In the genomic region with DNA sequence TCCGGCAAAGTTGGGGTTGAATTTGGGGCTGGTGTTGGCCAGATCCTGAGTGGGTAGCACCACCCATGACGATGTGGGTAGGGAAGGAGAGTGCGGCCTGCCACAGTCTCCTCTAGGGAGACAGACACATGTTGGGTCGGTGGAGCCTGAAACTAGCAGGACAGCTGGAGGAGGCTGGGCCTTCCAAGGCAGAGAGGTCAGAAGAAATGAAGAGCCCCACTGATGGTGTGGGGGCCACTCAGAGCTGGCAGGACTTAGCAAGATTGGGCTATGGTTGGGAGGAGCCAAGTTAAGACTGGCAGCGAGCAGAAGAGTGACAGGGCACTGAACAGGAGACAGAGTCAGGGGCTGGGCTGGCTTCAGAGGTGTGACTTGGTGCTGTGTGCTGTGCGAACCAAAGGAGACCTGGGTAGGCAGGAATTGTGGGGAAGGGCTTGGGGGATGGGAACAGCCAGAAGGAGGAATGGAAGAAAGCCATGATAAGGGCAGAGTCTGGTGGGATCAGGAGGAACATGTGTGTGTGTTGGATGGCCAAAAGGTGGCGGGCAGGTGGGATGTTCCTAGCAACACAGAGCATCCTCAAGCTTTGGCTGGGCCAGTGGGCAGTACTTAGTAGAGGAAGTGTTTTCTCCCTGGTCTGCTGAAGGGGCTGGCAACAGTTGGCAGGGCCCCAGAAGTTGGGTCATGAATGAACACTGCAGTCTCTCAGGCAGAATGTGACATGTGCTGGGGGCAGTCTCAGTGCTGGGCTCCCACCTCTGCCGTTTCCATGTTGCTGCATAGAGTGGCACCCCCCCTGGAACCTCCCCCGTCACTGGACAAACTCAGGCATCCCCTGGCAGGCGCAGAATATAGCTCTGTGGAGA, we compare ENCODE assay signal across 9 mouse cellular contexts. TPM values are rescaled to one million over a fixed set of nuclear protein-coding genes. Genes with fewer than 3 reads are reported as not detected.
DNase-seq lines count a peak whose midpoint lies in the region; ATAC-seq and TF ChIP-seq lines count a peak whose summit lies in the region.
"Had no signal": no experiment of that assay in that cellular context is flagged by ENCODE, and none has a peak within 500 bp of the region (broad histone marks: within the 10 kb centered on the region; RNA-seq: fewer than 3 reads in every experiment).

No protein-coding gene starts in this region.

- DNase-seq in heart, embryonic 10.5 days (ENCODE audit: low spot score), result no peak
- no peak for DNase-seq in heart, postnatal 36 days
- DNase-seq in MEL (ENCODE audit: low read depth, low spot score), result peak; percentile 40
- peak; percentile 48 for DNase-seq in gastrocnemius, postnatal 14 days
- no peak for DNase-seq in liver, embryonic 11.5 days (ENCODE audit: low spot score)
- no peak for DNase-seq in adipocyte (ENCODE audit: low spot score)
- DNase-seq in layer of hippocampus, adult 8-10 months (ENCODE audit: low spot score in 2 of 2), result no peak
- DNase-seq in adrenal gland, postnatal 10 days, result no peak

- no peak for TF ChIP-seq EP300 in MEL (IDR thresholded peaks at IDR 0.05; ENCODE audit: low read depth in 1 of 2, low read length in 2 of 2)

- WGBS in heart, embryonic 10.5 days, result 77% methylated on average over 10 of the region's 10 CpGs
- 80% methylated on average over 10 of the region's 10 CpGs for WGBS in liver, embryonic 11.5 days

- peaks cover 82% of the 10 kb centered on the region for H3K4me1 ChIP-seq in heart, embryonic 10.5 days
- H3K4me1 ChIP-seq in MEL (ENCODE audit: control insufficient read depth in 1 of 2, insufficient read depth in 2 of 2, low read length in 2 of 2), result peaks cover 30 to 51% of the 10 kb centered on the region in 2 experiments
- peaks cover 88% of the 10 kb centered on the region for H3K4me1 ChIP-seq in liver, embryonic 11.5 days (replicated peaks; ENCODE audit: control insufficient read depth, insufficient read depth, low read length)

- H3K9me3 ChIP-seq in heart, embryonic 10.5 days, result no peaks in the 10 kb centered on the region
- no peaks in the 10 kb centered on the region for H3K9me3 ChIP-seq in MEL (replicated peaks; ENCODE audit: insufficient read depth, low read length)
- H3K9me3 ChIP-seq in liver, embryonic 11.5 days (ENCODE audit: control insufficient read depth, low read length), result no peaks in the 10 kb centered on the region

- peak overlapping the region; percentile 35 for H3K9ac ChIP-seq in MEL (ENCODE audit: control insufficient read depth, low read depth, low read length, poor library complexity, severe bottlenecking)
- H3K9ac ChIP-seq in liver, embryonic 11.5 days (ENCODE audit: low read depth, low read length), result peak overlapping the region; percentile 73

- no peak for TF ChIP-seq RAD21 in MEL (IDR thresholded peaks at IDR 0.05; ENCODE audit: low read depth, low read length)

- ATAC-seq in liver, embryonic 11.5 days (replicated peaks; ENCODE audit: low FRiP score), result no peak

- intact Hi-C loops in heart, postnatal 36 days (cut with DNase I), result no loop called here
- intact Hi-C loops in gastrocnemius, postnatal 14 days (cut with DNase I; ENCODE audit: low total_unique reads), result no loop called here

- H3K36me3 ChIP-seq in heart, embryonic 10.5 days, result peaks cover 8% of the 10 kb centered on the region
- H3K36me3 ChIP-seq in MEL (ENCODE audit: control insufficient read depth in 1 of 2, insufficient read depth in 2 of 2, low read length in 2 of 2), result peaks cover 0 to 39% of the 10 kb centered on the region in 2 experiments; a peak in 2 of 4 replicates
- H3K36me3 ChIP-seq in liver, embryonic 11.5 days (ENCODE audit: control insufficient read depth, insufficient read depth, low read length), result peaks cover 8% of the 10 kb centered on the region

- no peak for TF ChIP-seq CTCF in MEL (IDR thresholded peaks at IDR 0.05 in 2 of 3, conservative IDR thresholded peaks at IDR 0.05 in 1 of 3; ENCODE audit: control insufficient read depth in 1 of 3, insufficient read depth in 1 of 3, low read depth in 2 of 3, low read length in 3 of 3, poor library complexity in 1 of 3, severe bottlenecking in 1 of 3)

- H3K4me2 ChIP-seq in liver, embryonic 11.5 days, result peak overlapping the region; percentile 67

- H3K79me2 ChIP-seq in MEL (ENCODE audit: control insufficient read depth, insufficient read depth, low read length, poor library complexity), result peaks cover 12% of the 10 kb centered on the region

- no peak for TF ChIP-seq POLR2A in MEL (IDR thresholded peaks at IDR 0.05; ENCODE audit: control insufficient read depth in 1 of 2, insufficient read depth in 1 of 2, low read depth in 1 of 2, low read length in 2 of 2, poor library complexity in 1 of 2)

- H3K27ac ChIP-seq in heart, embryonic 10.5 days, result peak overlapping the region; percentile 78
- peak overlapping the region; percentile 91 for H3K27ac ChIP-seq in MEL (ENCODE audit: control insufficient read depth, low read depth, low read length)
- peak overlapping the region; percentile 100 for H3K27ac ChIP-seq in liver, embryonic 11.5 days (ENCODE audit: low read depth, low read length)

- H3K27me3 ChIP-seq in heart, embryonic 10.5 days (ENCODE audit: insufficient read depth, poor library complexity, severe bottlenecking), result 0 out of 2 replicates have a peak, but pooled peaks cover 3% of the 10 kb centered on the region
- H3K27me3 ChIP-seq in MEL (ENCODE audit: control insufficient read depth in 1 of 2, insufficient read depth in 2 of 2, low read length in 2 of 2), result no peaks in the 10 kb centered on the region
- no peaks in the 10 kb centered on the region for H3K27me3 ChIP-seq in liver, embryonic 11.5 days (replicated peaks; ENCODE audit: control insufficient read depth, insufficient read depth, low read length)

- H3K4me3 ChIP-seq in heart, embryonic 10.5 days, result no peak overlapping the region
- H3K4me3 ChIP-seq in MEL (ENCODE audit: control insufficient read depth in 1 of 2, insufficient read depth in 1 of 2, low read depth in 2 of 2, low read length in 2 of 2), result no peak overlapping the region
- peak overlapping the region; percentile 20; the same call in 1 of the 2 replicates for H3K4me3 ChIP-seq in liver, embryonic 11.5 days (ENCODE audit: low read depth, low read length)

TF ChIP-seq in MEL, 35 proteins besides CTCF, POLR2A, EP300 and RAD21:
- TF ChIP-seq JUND (IDR thresholded peaks at IDR 0.05; ENCODE audit: low read depth, low read length) (no peak), GATA1 (IDR thresholded peaks at IDR 0.05; ENCODE audit: low read depth, low read length) (no peak), CHD1 (IDR thresholded peaks at IDR 0.05; ENCODE audit: low read depth, low read length) (no peak)

RNA-seq across cellular contexts. Expression of gene Gpr146, which starts 10.1 kb away (rescaled TPM):
- 5.6 and 5.7 TPM in 2 replicates for polyA plus RNA-seq in heart, embryonic 10.5 days (2016; fragmentation: Nextera tagmentation; extraction: Ambion mirVana)
- 10 to 100 TPM; 43.6 to 56.2 TPM for total RNA-seq in heart, postnatal 36 days (2021)
- 0.92 and 2.1 TPM in 2 replicates for total RNA-seq in MEL (2012; rRNA removed)
- polyA plus RNA-seq in MEL (2012; ENCODE audit: insufficient read depth in 1 of 2, insufficient read length in 2 of 2, low read depth in 1 of 2, low replicate concordance in 2 of 2, missing spikeins in 1 of 2), result 1 to 10 TPM in 1 of 2 experiments, not detected in 1; 4.5 TPM
- total RNA-seq in gastrocnemius, postnatal 14 days (2021), result 10 to 100 TPM; 17.2 to 26.0 TPM
- 13.4 and 15.1 TPM in 2 replicates for polyA plus RNA-seq in liver, embryonic 11.5 days (2014; fragmentation: Nextera tagmentation; extraction: Ambion mirVana)
- 10 to 100 TPM; 12.2 to 14.8 (median 13.2) TPM for total RNA-seq in layer of hippocampus, adult 8-10 months (2022)
- total RNA-seq in adrenal gland, postnatal 10 days (2021), result 10 to 100 TPM; 12.0 to 13.2 TPM

RNA-seq across cellular contexts. Expression of gene C130050O18Rik, which starts 17.5 kb away (rescaled TPM):
- polyA plus RNA-seq in heart, embryonic 10.5 days (2016; fragmentation: Nextera tagmentation; extraction: Ambion mirVana), result 0.28 and 0.45 TPM in 2 replicates
- under 1 TPM; 0.62 to 0.64 TPM for total RNA-seq in heart, postnatal 36 days (2021)
- total RNA-seq in MEL (2012; rRNA removed), result 0.10 and 0.12 TPM in 2 replicates
- polyA plus RNA-seq in MEL (2012; ENCODE audit: insufficient read depth in 1 of 2, insufficient read length in 2 of 2, low read depth in 1 of 2, low replicate concordance in 2 of 2, missing spikeins in 1 of 2), result under 1 TPM in 1 of 2 experiments, not detected in 1; 0.21 TPM
- total RNA-seq in gastrocnemius, postnatal 14 days (2021), result under 1 TPM; 0.39 to 0.60 TPM
- 1.5 and 1.6 TPM in 2 replicates for polyA plus RNA-seq in liver, embryonic 11.5 days (2014; fragmentation: Nextera tagmentation; extraction: Ambion mirVana)
- 1 to 10 TPM in 2 of 4 experiments, under 1 TPM in 2; 0.54 to 1.2 (median 0.83) TPM for total RNA-seq in layer of hippocampus, adult 8-10 months (2022)
- under 1 TPM; 0.81 to 0.91 TPM for total RNA-seq in adrenal gland, postnatal 10 days (2021)

RNA-seq across cellular contexts. Expression of gene Cyp2w1, which starts 35.1 kb away (rescaled TPM):
- not detected in 2 replicates for polyA plus RNA-seq in heart, embryonic 10.5 days (2016; fragmentation: Nextera tagmentation; extraction: Ambion mirVana)
- not detected for total RNA-seq in heart, postnatal 36 days (2021)
- not detected in 2 replicates for total RNA-seq in MEL (2012; rRNA removed)
- not detected for polyA plus RNA-seq in MEL (2012; ENCODE audit: insufficient read depth in 1 of 2, insufficient read length in 2 of 2, low read depth in 1 of 2, low replicate concordance in 2 of 2, missing spikeins in 1 of 2)
- not detected for total RNA-seq in gastrocnemius, postnatal 14 days (2021)
- not detected in 2 replicates for polyA plus RNA-seq in liver, embryonic 11.5 days (2014; fragmentation: Nextera tagmentation; extraction: Ambion mirVana)
- not detected for total RNA-seq in layer of hippocampus, adult 8-10 months (2022)
- not detected for total RNA-seq in adrenal gland, postnatal 10 days (2021)
- total RNA-seq: gastrocnemius, postnatal 4 days had no signal

RNA-seq across cellular contexts. Expression of gene Gper1, which starts 35.4 kb away (rescaled TPM):
- polyA plus RNA-seq in heart, embryonic 10.5 days (2016; fragmentation: Nextera tagmentation; extraction: Ambion mirVana), result 0.26 and 0.36 TPM in 2 replicates
- total RNA-seq in heart, postnatal 36 days (2021), result 1 to 10 TPM; 1.7 to 2.0 TPM
- 0.07 and 0.15 TPM in 2 replicates for total RNA-seq in MEL (2012; rRNA removed)
- under 1 TPM in 1 of 2 experiments, not detected in 1; 0.07 TPM for polyA plus RNA-seq in MEL (2012; ENCODE audit: insufficient read depth in 1 of 2, insufficient read length in 2 of 2, low read depth in 1 of 2, low replicate concordance in 2 of 2, missing spikeins in 1 of 2)
- total RNA-seq in gastrocnemius, postnatal 14 days (2021), result 1 to 10 TPM; 2.2 to 2.4 TPM
- polyA plus RNA-seq in liver, embryonic 11.5 days (2014; fragmentation: Nextera tagmentation; extraction: Ambion mirVana), result 0.38 and 0.58 TPM in 2 replicates
- 1 to 10 TPM; 3.4 to 5.1 (median 4.2) TPM for total RNA-seq in layer of hippocampus, adult 8-10 months (2022)
- total RNA-seq in adrenal gland, postnatal 10 days (2021), result 1 to 10 TPM; 4.1 to 5.6 TPM

RNA-seq across cellular contexts. Expression of gene Cox19, which starts 36.3 kb away (rescaled TPM):
- 76.3 and 93.2 TPM in 2 replicates for polyA plus RNA-seq in heart, embryonic 10.5 days (2016; fragmentation: Nextera tagmentation; extraction: Ambion mirVana)
- total RNA-seq in heart, postnatal 36 days (2021), result 10 to 100 TPM; 80.4 to 83.7 TPM
- total RNA-seq in MEL (2012; rRNA removed), result 49.1 and 53.0 TPM in 2 replicates
- polyA plus RNA-seq in MEL (2012; ENCODE audit: insufficient read depth in 1 of 2, insufficient read length in 2 of 2, low read depth in 1 of 2, low replicate concordance in 2 of 2, missing spikeins in 1 of 2), result 10 to 100 TPM in 1 of 2 experiments, not detected in 1; 73.2 TPM
- total RNA-seq in gastrocnemius, postnatal 14 days (2021), result 10 to 100 TPM; 58.6 to 79.3 TPM
- polyA plus RNA-seq in liver, embryonic 11.5 days (2014; fragmentation: Nextera tagmentation; extraction: Ambion mirVana), result 98.1 and 103 TPM in 2 replicates
- total RNA-seq in layer of hippocampus, adult 8-10 months (2022), result 10 to 100 TPM; 59.0 to 75.5 (median 67.5) TPM
- total RNA-seq in adrenal gland, postnatal 10 days (2021), result 10 to 100 TPM; 81.5 to 84.7 TPM

Comparison
In these comparisons a context has a peak if more than half of its experiments do, and no peak if none do; other contexts are left out.
1. DNase-seq: peak in MEL (single experiment) and gastrocnemius, postnatal 14 days (single experiment); none in heart, embryonic 10.5 days (single experiment), heart, postnatal 36 days (0 of 2), liver, embryonic 11.5 days (single experiment), adipocyte (single experiment), layer of hippocampus, adult 8-10 months (0 of 2) and adrenal gland, postnatal 10 days (single experiment).
2. Peak in every context shown above with its lines, with median percentiles within 50 percentile points of each other: H3K27ac ChIP-seq.